Mouse (Mus musculus) heart, postnatal 0 days (tissue): ENCODE data around the gene Dock4. TPM values are rescaled to one million over a fixed set of nuclear protein-coding genes. Genes with fewer than 3 reads are reported as not detected.

Experiments used
- ATAC-seq: fragments of 200-750 bp; cut with Nextera tagmentation; 2 replicates; pipeline ENCODE4 v1.8.0; 2017; ENCODE audit warnings: low read depth, moderate number of reproducible peaks, moderate library complexity; ENCODE audit not compliant: insufficient read depth
- DNase-seq: peaks from one replicate; pipeline ENCODE4 v3.0.0-alpha.2; 2016; ENCODE audit warnings: low spot score
- H3K27ac ChIP-seq: fragments of 300-500 bp; sonication (generic); 2 replicates; pipeline ENCODE4 v1.5.1; 2014; ENCODE audit warnings: low read depth, mild to moderate bottlenecking
- H3K27me3 ChIP-seq: fragments of 300-500 bp; sonication (generic); 2 replicates; pipeline ENCODE4 v1.6.1; 2014; ENCODE audit warnings: low read length, mixed read lengths; ENCODE audit not compliant: control insufficient read depth, insufficient read depth
- H3K36me3 ChIP-seq: fragments of 300-500 bp; sonication (generic); replicated peaks from 2 replicates; pipeline ENCODE4 v1.6.1; 2014; ENCODE audit warnings: low read length, mixed read lengths; ENCODE audit not compliant: control insufficient read depth, insufficient read depth
- H3K4me1 ChIP-seq: fragments of 300-500 bp; sonication (generic); 2 replicates; pipeline ENCODE4 v1.6.1; 2014; ENCODE audit warnings: antibody characterized with exemption; ENCODE audit not compliant: control insufficient read depth, insufficient read depth
- H3K4me2 ChIP-seq: fragments of 300-500 bp; sonication (generic); 2 replicates; pipeline ENCODE4 v1.6.1; 2014; ENCODE audit warnings: low read depth, mild to moderate bottlenecking, low read length, moderate library complexity
- H3K4me3 ChIP-seq: fragments of 300-500 bp; sonication (generic); 2 replicates; pipeline ENCODE4 v1.5.1; 2014; ENCODE audit warnings: low read depth, low read length
- H3K9ac ChIP-seq: fragments of 300-500 bp; sonication (generic); replicated peaks from 2 replicates; pipeline ENCODE4 v1.6.1; 2014; ENCODE audit warnings: low read depth, low read length, mixed read lengths
- H3K9me3 ChIP-seq: fragments of 300-500 bp; sonication (generic); replicated peaks from 2 replicates; pipeline ENCODE4 v1.6.1; 2016; ENCODE audit warnings: low read length; ENCODE audit not compliant: control insufficient read depth
- CTCF ChIP-seq: IDR thresholded peaks from 2 replicates; pipeline ENCODE4 v1.5.1; 2016; ENCODE audit warnings: antibody characterized with exemption, control low read depth, low read depth
- EP300 ChIP-seq: IDR thresholded peaks from 2 replicates; pipeline ENCODE4 v1.6.1; 2016; ENCODE audit warnings: antibody characterized with exemption, low read depth
- WGBS: fragments of 180-500 bp; shearing (Covaris S2); extraction: QIAGEN DNeasy Blood & Tissue Kit; methylation state at CpG from one replicate; pipeline ENCODE4 v1.1.7; 2014; 5-methylcytosine and 5-hydroxymethylcytosine counted together
- polyA plus RNA-seq: library from polyadenylated mRNA; unstranded; fragments of >200 nt; fragmentation: Nextera tagmentation; extraction: Ambion mirVana; gene quantifications from 2 replicates; pipeline ENCODE4 v1.2.1, GENCODE M21; 2015
- total RNA-seq: library from RNA; depleted of rRNA; stranded (reverse); fragments of >200 nt; gene quantifications from 2 replicates; pipeline ENCODE4 v1.2.3, GENCODE M21; 2014; ENCODE audit warnings: low replicate concordance

Gene Dock4
- total and polyA plus RNA-seq, 2 experiments from 2014 or later, result 4.2 to 9.2 TPM

DNA sequence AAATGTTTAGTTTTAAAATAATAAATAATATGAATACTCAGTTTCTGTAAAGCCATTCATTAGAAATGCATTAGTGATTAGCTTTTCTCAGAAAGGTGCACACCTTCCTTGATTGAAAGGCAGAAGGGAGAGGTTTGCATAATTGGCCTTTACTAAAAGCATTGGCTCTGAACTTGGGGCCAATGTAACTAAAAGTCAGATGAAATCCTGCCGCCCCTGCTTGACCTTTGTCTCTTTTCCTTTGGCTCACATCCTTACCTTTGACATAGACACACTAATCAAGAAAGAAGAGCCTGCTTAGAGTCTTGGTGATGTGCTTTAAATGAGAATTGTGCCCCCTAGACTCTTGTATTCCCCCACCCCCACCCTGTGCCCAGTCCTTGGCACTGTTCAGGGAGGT, 55.4 kb downstream of the Dock4 start:
- no peak for ATAC-seq

DNA sequence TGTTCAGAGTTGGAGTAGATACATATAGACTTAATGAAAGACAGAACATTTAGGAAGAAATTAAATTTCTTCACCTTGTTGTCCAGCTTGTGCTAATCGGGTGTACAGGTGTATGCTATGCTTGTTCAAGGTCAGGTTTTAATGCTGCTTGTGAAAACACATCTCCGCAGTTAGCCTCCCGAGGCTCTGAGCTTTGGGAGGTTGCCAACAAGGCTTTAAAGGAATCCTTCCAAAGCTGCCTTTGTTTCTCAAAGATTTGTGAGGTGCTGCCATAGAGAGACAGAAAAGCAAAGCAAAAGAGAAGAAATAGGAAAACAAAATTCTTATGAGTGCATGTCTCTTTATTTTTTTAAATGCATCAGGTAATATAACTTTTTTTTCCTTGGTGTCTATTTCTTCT, 57.8 kb downstream of the Dock4 start:
- Histone ChIP-seq H3K4me3 (no peak overlapping the region), H3K27ac (no peak overlapping the region), H3K4me2 (no peak overlapping the region), H3K9me3 (no peaks in the 10 kb centered on the region), H3K9ac (no peak overlapping the region), H3K27me3 (no peaks in the 10 kb centered on the region), H3K4me1 (peaks cover 23% of the 10 kb centered on the region), H3K36me3 (no peaks in the 10 kb centered on the region)
- 45% methylated on average over 3 of the region's 3 CpGs for WGBS
- ATAC-seq (no peak), DNase-seq (no peak)
- TF ChIP-seq CTCF, result no peak
- no peak for TF ChIP-seq EP300

More for the DNA sequence above, 55.4 kb downstream of the Dock4 start:
- Histone ChIP-seq H3K4me1 (peaks cover 25% of the 10 kb centered on the region), H3K4me2 (no peak overlapping the region), H3K27ac (no peak overlapping the region), H3K4me3 (no peak overlapping the region), H3K27me3 (no peaks in the 10 kb centered on the region), H3K9ac (no peak overlapping the region), H3K36me3 (no peaks in the 10 kb centered on the region), H3K9me3 (no peaks in the 10 kb centered on the region)
- no peak for DNase-seq
- 77% methylated on average over 1 of the region's 1 CpGs for WGBS
- TF ChIP-seq CTCF, result no peak
- TF ChIP-seq EP300, result no peak

DNA sequence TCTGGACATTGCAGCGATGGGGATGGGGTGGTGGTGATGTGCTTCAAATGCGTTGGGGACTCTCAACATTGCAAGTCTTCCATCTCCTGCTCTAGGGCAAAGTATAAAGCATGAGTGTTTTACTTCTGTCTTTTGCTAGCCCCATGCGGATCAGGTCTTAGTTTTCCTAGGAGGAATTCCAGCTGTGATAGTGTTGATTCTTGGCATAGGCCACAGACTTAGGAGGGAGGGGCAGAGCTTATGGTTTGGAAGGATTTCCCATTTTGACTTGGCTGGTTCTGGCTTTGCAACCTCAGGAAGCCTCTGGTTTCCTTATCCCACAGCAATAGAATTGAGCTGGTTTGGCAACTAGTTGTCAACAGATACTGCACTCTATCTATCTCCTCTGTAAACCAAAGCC, 58.9 kb downstream of the Dock4 start:
- peak overlapping the region; percentile 31 for H3K4me2 ChIP-seq
- no peaks in the 10 kb centered on the region for H3K27me3 ChIP-seq
- ATAC-seq (no peak), DNase-seq (peak; percentile 52)
- H3K9me3 ChIP-seq, result no peaks in the 10 kb centered on the region
- peaks cover 12% of the 10 kb centered on the region for H3K4me1 ChIP-seq
- H3K36me3 ChIP-seq, result no peaks in the 10 kb centered on the region
- peak overlapping the region; percentile 32; the same call in 1 of the 2 replicates for H3K27ac ChIP-seq
- WGBS, result 55% methylated on average over 3 of the region's 3 CpGs
- H3K9ac ChIP-seq, result no peak overlapping the region
- H3K4me3 ChIP-seq, result no peak overlapping the region
- TF ChIP-seq EP300 (no peak), CTCF (no peak)

DNA sequence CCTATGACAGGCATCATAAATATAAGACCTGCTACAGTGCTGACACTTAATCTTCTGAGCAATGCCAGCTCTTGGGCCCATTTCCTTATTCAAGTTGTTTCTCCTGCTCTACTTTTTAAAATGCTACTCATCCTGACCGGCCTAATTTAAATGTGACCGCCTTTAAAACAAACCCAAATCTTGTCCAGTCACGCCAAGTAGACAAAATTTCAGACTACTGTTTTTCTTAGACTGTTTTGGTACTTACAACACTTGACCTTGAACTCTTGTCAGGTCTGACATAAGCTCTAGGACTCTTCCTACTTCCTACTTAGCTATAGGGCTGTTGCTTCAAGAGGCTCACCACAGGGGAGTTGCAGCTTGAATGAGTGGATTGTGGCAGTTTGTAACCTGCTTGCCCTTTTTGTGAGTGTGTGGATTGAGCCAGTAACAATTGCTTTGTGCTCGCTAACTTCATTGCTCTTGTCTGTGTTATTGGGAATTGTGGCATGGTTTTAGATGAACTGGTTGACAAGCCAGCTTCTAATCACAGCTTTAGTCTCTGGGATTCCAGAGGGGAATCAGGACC, 62.2 kb downstream of the Dock4 start:
- Histone ChIP-seq H3K9me3 (no peaks in the 10 kb centered on the region), H3K9ac (no peak overlapping the region), H3K36me3 (no peaks in the 10 kb centered on the region), H3K4me1 (peaks cover 12% of the 10 kb centered on the region), H3K27me3 (no peaks in the 10 kb centered on the region), H3K27ac (no peak overlapping the region), H3K4me2 (no peak overlapping the region), H3K4me3 (no peak overlapping the region)
- DNase-seq, result no peak
- no peak for ATAC-seq
- 75% methylated on average over 4 of the region's 4 CpGs for WGBS
- TF ChIP-seq EP300 (no peak), CTCF (no peak)

DNA sequence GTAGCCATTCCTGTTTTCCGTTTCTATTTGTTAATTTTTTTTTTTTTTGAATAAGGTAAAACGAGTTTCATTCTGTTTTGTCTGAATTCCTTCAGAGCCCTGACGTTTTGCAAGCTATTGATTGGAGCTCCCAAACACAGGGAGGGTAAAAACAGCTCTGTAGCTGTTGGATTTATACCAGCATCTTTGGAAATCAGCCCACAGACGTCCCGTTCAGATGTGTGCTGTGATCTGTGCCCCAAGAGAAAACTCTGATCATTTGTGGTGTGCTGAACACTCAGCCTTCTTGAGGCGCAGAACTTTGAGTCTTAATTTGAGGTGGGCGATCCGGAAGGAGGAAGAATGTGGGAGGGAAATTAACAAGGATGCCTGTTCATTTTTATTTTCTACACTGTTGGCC, 62.7 kb downstream of the Dock4 start:
- no peak overlapping the region for H3K9ac ChIP-seq
- H3K27ac ChIP-seq, result no peak overlapping the region
- TF ChIP-seq CTCF (no peak), EP300 (no peak)
- H3K4me1 ChIP-seq, result peaks cover 12% of the 10 kb centered on the region
- H3K27me3 ChIP-seq, result no peaks in the 10 kb centered on the region
- DNase-seq, result no peak
- no peaks in the 10 kb centered on the region for H3K9me3 ChIP-seq
- H3K4me3 ChIP-seq, result no peak overlapping the region
- no peaks in the 10 kb centered on the region for H3K36me3 ChIP-seq
- no peak overlapping the region for H3K4me2 ChIP-seq
- WGBS, result 45% methylated on average over 8 of the region's 8 CpGs
- ATAC-seq, result no peak

DNA sequence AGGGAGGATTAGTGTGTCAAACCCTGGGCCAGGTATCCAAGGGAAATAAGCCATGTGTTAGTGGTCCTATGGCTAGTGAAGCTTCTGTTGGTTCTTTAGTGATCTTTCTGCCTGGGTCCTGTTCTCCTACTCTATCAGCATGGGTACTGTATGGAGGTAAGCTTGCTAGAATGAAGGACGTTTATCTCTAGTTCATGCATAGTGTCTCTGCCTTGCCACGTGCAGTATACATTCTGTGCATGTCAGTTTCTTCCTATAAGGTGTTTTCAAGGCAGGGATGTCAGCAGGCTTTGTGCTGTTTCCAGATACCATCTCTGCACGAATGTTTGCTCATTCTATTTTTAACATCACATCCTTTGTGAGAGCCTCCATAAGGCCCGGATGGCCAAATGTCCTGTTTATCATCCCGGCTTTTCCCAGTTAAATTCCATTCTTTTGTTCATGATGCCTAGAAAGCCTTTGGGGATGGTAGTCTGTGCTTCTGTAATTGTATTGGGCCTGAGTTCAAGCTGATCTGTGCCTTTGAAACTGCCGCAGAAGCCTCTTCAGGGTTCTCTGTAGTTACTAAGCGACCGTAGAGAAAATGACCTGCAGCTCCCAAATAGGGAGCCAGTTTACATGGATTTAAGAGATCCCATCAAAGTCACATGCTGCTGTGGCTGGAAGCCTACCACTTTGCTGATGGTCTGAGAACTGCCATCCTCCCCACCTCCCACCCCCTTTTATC, 66.1 kb downstream of the Dock4 start:
- H3K27ac ChIP-seq, result no peak overlapping the region
- no peaks in the 10 kb centered on the region for H3K36me3 ChIP-seq
- no peak for TF ChIP-seq CTCF
- no peak for TF ChIP-seq EP300
- H3K27me3 ChIP-seq, result no peaks in the 10 kb centered on the region
- H3K4me2 ChIP-seq, result no peak overlapping the region
- WGBS, result 30% methylated on average over 8 of the region's 8 CpGs
- H3K9me3 ChIP-seq, result no peaks in the 10 kb centered on the region
- no peak for DNase-seq
- no peak overlapping the region for H3K9ac ChIP-seq
- H3K4me3 ChIP-seq, result no peak overlapping the region
- 0 out of 2 replicates have a peak, but pooled peaks cover 5% of the 10 kb centered on the region for H3K4me1 ChIP-seq
- ATAC-seq, result no peak
